Mouse (Mus musculus): ENCODE data around the gene Olfr826.
"Not testable (repeated sequence)": the region's sequence is repeated elsewhere in the genome, so short reads cannot be mapped to it uniquely, and the experiment has no call there.

Olfr826 gene

GRCm38 (mm10) chr10:130184086-130184485, at the start of gene Olfr826:
Olfr826 (minus strand) TSS chr10:130184186.
- no peak for DNase-seq (ENCODE audit: low spot score in 2 of 2)

GRCm38 (mm10) chr10:130232117-130232516, 48.1 kb upstream of the Olfr826 start:
- no peak for DNase-seq (ENCODE audit: low spot score in 2 of 2)

- no peak for DNase-seq (ENCODE audit: low spot score in 2 of 2)
These were observed 45.6 kb upstream of the Olfr826 start for GRCm38 (mm10) chr10:130229584-130229983.

- peak; percentile 39 to 70 for DNase-seq (ENCODE audit: low spot score in 2 of 2)
These were observed 44.3 kb upstream of the Olfr826 start for GRCm38 (mm10) chr10:130228246-130228645.

GRCm38 (mm10) chr10:130225034-130225433, 41.0 kb upstream of the Olfr826 start:
- DNase-seq (ENCODE audit: low spot score in 2 of 2), result no peak

GRCm38 (mm10) chr10:130214303-130214702, 30.3 kb upstream of the Olfr826 start, which contains the start of gene Olfr827:
Olfr827 (minus strand) TSS chr10:130214403.
- DNase-seq (ENCODE audit: low spot score in 2 of 2), result no peak

GRCm38 (mm10) chr10:130166666-130167065, 17.3 kb downstream of the Olfr826 start, which contains the start of gene Olfr825:
Olfr825 (minus strand) TSS chr10:130166766.
- no peak for DNase-seq (ENCODE audit: low spot score in 2 of 2)

- DNase-seq (ENCODE audit: low spot score in 2 of 2), result no peak
These were observed 18.8 kb downstream of the Olfr826 start for GRCm38 (mm10) chr10:130165196-130165595.

- no peak for DNase-seq (ENCODE audit: low spot score in 2 of 2)
These were observed 39.9 kb downstream of the Olfr826 start for GRCm38 (mm10) chr10:130144121-130144520.

GRCm38 (mm10) chr10:130142481-130142880, 41.5 kb downstream of the Olfr826 start:
- DNase-seq (ENCODE audit: low spot score in 2 of 2), result not testable (repeated sequence)

- DNase-seq (ENCODE audit: low spot score in 2 of 2), result no peak
These were observed 49.2 kb downstream of the Olfr826 start for GRCm38 (mm10) chr10:130134811-130135210.

- DNase-seq (ENCODE audit: low spot score in 2 of 2), result not testable (repeated sequence)
These were observed 54.1 kb downstream of the Olfr826 start, which contains the start of gene Olfr824 for GRCm38 (mm10) chr10:130129900-130130299. Olfr824 (minus strand) TSS chr10:130130000.

Measured in frontal cortex, postnatal 36 days (tissue).